Mouse (Mus musculus): Measurements from ENCODE around the gene Tor2a.

The Tor2a gene

DNA sequence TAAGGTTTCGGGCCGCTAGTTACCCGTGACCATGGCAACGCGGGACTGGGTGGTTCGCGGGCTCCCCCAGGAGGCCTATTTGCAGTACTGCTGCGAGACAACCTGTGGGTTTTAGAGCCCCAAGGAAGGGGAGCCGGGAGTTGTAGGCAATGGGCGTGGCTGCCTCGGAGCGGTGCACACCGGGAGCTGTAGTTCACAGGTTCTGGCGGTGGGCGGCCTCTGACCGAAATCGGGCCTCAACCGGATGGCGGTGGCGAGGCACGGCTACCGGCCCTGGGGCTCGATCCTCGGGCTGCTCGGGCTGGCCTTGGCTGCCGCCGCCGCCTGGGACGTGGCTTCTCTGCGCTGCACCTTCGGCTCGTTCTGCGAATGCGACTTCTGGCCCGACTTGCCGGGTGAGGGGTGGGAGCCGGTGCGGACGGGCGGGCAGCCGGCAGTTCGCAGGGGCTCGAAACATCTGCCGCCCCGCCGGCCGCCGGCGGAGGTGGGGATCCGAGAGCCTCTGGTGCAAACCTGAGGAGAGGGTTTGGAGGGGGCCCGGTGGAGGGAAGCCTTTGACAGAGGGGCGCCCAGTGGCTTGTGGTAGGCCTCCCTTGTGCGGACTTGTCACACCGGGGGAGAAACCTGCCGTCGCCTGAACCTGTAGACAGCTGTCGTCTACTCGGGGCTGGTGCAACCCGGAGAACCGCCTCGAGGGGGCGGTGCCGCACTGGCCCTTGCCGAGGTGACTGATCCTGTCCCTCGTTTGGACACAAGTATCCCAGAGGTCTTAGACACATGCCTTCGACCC lies at the start of gene Tor2a:
Gene Tor2a, plus strand, starts transcription at position 179 of the 790 bp plus-strand sequence.
- peak; percentile 98 for DNase-seq

DNA sequence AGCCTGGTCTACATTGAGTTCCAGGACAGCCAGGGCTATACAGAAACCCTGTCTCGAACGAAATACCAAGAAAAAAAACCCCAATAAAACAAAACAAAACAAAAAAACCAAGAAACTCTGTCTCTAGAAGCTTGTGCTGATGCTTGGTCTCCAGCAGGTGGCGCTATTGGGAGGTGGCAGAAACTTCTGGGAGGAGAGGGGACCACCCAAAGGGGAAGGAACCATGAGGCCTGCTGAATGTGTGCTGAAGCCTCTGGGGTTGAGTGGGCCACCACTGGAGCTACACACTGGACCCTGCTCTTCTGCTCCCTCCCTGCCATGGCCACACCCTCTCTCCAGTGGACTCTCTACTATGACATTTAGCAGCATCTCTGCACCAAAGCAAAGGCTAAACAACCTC lies 48.4 kb upstream of the Tor2a start:
- DNase-seq, result peak; percentile 83 to 89

DNA sequence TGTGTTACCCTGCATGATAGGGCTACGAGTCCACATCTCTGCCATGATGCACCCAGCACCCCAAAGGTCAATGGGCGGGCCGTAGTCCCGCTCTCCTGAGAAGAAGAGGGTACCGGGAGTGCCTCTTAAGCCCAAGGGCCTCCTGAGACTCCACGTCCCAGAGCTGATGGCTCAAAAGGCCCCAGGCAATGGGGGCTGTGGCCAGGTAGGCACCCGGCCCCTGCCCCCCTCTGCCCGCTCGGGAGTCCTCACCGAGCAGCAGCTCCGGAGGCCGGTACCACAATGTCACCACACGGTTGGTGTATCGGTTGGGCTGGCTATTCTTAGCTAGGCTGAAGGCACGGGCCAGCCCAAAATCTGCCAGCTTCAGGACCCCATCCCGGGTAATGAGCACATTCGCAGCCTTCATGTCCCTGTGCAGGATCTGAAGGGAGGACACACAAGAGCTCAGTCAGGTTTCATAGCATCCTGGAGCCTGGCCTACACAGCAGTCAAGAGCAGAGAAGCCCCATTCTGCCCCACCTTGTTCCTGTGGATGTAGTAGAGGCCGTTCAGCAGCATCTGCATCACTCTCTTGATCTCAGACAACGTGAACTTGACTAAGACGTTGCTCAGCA lies 47.4 kb upstream of the Tor2a start:
- DNase-seq, result no peak

DNA sequence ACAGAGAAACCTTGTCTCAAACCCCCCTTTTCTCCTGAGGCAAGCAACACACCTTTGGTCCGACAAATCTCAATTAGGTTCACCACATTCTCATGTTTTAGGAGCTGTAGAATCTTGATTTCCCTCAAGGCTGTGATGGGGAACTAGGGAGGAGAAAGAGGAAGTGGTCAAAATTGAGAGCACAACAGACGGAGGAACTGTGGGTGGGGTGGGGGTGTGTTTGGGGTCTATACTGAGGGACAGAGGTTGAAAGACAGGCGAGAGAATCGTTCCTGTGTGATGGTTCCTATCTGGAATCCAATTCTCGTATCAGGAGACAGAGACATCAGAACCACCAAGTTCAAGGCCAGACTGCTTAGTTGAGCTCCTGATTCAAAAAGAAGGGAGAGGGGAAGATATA lies 46.6 kb upstream of the Tor2a start:
- no peak for DNase-seq

DNA sequence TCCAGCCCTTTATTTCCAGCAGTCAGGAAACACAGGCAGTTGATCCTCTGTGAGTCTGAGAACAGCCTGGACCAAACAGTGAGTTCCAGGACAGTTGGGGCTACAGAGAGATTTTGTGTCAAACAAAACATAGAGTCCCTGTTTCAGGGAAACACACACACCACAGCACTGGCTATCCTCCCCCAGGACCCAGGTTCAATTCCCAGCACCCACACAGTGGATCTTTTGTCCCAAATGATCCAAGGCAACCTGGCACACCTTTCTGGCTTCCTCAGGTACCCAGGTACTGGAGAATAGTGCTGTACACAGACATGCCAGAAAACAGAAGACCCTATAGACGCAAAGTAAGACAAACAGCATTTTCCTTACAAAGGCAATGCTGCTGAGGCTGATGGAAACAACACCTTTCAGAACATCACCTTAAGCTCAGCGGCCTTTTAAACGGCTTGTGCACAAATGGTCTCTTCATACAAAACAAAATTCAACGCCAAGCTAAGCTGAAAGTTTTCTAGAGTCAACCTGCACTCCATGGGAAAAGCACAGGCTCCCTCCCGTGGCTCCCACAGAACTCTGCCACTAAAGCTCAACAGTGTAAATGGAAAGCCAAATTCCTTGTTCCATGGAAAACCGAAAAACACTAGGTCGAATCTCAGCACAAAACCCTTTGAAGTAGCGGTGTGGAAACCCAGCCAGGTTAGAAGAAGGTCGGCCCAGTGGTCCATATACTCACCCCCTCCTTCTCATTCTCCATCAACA lies 45.6 kb upstream of the Tor2a start:
- no peak for DNase-seq

DNA sequence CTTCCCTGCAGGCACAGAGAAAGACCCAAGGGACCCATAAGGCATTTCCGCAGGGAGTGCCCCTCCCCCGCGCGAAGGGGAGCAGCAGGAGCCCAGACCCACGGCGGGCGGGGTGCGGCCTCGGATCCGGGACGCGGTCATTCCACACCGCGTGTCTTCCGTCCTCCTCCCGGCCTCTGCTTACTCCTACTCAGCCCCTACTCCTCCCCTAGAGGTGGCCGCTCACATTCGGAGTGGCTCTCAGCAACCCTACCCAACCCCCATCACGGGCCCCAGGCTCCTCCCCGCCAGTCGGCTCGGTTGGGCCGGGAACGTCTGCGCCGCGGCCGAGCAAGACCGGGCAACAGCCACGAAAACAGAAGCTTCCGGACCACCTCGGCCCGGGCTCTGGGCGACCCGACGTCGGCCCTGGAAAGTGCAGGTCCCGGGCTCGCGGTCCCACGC lies 44.9 kb upstream of the Tor2a start:
- DNase-seq, result peak; percentile 74 to 77

DNA sequence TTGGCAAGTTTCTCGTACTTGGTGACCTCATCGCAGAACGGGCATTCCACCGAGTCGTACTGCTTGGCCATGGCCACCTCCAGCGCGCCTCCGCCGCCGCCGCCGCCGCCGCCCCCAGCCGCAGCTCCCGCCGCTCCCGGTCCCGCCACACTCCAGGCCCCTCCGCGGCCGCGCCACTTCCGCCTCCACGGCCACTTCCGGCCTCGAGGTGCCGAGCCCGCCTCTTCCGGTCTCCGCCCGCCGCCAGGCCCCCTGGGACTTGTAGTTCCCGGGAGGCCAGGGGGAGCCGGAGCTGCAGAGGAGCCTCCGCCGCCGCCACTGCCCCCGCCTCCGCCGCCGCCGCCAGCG lies 44.5 kb upstream of the Tor2a start:
- peak; percentile 98 for DNase-seq

DNA sequence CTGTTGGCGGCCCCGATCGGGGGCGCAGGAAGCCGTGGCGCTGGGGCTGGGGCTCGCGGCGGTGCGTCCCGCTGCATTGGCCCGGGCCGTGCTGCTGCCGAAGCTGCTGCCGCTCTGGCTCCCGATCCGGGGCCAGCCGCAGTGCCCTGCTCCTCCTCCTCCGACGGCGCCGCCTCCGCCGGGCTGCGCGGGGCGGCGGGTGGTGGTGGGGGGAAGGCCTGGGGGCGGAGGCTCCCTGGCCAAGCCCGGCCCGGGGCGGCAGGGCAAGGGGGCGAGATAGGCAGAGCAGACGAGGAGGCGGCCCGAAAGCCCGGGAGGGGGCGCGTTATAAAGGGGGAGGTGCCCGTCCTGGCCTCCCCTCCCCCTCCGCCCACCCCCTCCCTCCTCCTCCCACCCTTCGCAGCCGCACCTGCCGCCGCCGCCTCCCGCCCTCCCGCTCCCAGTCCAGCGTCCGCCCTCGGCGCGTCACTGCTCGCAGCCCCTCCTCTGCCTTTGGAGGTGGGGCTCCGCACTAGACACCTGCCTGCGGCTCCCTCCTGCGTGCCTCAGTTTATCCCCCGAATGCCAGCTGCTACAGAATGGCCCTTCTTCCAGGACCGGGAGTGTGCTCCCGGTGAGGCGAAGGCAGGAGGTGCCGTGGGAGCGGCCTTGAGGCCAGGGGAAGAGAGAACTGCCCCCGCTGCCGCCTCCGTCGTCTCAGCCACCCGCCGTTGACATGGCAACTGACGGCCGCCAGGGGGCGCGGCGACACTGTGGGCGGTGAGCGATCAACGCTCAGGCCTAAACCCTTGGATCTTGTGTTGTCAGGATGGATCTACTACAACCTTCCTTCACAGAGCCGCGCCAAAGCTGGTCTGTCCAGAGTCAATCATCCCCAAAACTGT lies 43.9 kb upstream of the Tor2a start, which contains the start of gene Cdk9:
Gene Cdk9, minus strand, starts transcription at position 143 of the 884 bp plus-strand sequence.
- DNase-seq, result peak; percentile 97 to 98

DNA sequence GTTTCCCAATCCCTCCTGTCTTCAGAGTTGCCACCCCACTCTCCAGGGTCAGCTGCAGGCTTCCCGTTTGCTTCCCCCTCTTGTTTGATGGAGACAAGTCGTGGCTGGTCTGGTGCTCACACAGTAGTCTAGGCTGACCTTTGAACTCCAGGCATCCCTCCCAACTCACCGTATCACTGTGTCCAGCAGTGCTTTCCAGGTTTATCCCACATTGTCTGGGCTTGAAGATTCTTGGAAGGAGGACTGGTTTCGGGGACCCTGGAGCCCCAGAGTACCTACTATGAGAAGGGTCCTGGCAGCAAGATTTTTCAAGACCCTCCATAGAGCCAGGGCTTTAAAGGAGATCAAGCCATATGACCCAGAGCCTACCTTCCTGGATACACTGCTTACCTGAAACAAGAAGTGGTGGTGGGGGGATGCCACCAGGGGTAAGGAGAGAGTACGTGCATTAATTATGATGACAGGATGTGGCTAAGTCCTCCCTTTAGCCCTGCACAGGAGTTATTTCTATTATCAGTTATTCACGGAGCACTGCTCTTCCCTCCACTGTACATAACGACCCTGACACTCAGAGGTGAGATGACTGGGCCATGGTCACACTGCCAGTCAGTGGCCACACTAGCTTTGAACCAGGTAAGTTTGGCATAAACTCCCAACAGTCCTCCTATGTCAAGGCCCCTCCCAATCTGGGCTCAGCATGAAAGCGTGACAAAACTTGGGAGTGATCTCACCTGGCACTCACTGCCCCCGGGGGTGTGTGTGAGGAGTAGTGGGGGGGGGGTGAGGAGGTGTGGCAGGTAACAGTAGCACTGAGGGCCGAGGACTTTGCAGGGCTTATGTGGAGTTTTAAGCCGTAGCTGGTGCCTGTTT lies 42.7 kb upstream of the Tor2a start:
- no peak for DNase-seq

DNA sequence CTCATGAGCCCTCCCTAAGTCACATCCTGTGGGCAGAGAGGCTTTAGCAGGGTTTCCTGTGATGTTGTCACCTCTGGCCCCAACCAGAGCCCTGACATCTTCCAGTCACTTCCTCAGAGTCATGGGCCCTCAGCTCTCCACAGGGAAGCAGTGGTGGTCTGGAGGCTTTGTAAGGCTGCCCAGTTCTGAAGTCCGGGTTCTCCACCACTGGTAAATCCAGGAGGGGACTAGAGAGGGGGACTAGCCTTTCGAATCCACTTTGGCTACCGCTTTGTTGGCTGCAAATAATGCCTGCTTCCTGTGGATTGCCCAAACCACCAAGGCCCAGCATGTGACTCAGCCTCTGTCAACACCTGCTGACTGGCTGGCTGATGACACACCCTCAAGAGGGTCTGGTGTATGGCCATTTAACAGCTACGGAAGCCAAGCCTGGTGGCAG lies 42.0 kb upstream of the Tor2a start:
- no peak for DNase-seq

DNA sequence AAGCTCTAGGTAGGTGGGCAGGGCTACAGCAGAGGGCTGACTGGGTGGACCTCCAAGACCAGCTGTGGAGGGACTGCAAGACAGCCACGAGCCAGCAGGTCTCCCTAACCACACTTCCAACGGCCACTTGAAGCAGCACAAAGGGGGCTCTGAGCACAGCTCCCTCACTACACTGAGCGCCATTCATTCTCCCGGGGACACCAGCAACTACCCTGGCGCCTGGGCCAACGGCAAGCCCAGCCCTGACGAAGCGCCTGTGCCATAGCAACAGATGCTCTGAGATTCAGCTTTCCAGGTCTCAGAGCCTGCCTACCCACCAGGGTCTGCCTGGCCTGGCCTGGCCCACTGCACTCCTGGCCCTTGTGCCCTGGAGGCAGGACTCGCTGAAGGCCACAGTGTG lies 38.3 kb upstream of the Tor2a start:
- peak; percentile 46 to 62 for DNase-seq

DNA sequence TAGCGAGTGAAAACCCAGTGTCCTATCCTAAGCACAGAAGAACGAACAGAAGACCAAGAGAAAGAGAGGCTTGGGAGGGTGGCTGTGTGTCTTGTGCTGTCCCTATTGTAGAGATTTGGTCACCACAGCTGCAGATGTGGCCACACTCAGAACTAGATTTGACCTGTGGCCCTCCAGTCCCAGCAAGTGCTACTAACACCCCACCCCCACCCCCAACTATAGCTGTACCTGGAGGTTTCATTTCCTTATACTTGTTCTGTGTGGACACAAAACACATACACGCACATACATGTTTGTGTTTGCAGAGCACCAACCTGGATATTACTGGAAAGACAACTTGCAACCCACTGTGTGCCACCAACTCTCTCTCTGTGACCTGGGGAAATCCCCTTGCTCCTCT lies 37.0 kb upstream of the Tor2a start:
- no peak for DNase-seq

DNA sequence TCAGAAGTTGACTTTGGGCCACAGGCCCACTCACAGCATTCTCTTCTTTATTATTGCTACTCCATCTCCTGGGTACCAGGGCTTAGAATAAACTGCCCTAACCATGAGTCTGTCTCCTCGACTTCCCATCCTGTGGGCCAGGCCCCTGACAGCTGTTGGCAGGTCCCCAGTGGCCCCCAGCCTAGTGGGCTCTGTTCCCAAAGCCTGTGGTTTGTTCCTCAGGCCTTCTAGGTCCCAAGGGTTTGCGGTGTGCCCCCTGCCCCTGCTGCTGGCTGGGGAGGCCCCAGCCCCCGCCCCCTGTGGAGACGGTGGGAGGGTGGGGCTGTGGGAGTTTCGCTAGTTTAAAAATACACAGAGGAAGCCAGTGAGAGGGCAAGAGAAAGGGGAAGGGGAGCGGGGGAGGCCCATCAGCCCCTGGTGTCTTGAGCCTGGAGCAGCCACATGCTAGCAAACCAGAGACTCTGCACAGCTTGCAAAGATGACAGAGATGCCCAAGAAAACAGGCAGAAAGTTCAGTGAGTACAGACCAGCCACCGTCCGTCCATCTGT lies 36.3 kb upstream of the Tor2a start, which contains the start of gene Sh2d3c:
Gene Sh2d3c, plus strand, starts transcription at position 375 of the 549 bp plus-strand sequence.
- DNase-seq, result peak; percentile 49 to 53

DNA sequence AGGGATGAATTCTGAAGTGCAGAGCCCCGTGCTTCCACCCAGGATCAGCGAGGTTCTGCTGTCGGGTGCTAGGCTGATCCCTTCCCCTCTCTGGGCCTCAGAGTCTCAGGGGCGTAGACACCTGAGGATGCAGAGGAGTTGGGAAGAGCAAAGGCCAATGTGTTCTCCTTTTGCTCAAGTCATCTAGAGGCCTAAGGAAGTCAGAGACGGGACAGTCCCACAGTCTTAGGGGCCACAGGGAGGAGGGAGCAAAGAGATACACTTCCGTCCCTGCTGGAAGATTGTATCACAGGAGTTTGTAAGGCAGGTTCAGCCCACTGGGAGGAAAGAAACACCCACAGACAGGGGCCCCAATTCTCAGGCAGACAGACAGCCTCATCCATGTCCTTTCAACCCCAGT lies 35.0 kb upstream of the Tor2a start:
- DNase-seq, result no peak

DNA sequence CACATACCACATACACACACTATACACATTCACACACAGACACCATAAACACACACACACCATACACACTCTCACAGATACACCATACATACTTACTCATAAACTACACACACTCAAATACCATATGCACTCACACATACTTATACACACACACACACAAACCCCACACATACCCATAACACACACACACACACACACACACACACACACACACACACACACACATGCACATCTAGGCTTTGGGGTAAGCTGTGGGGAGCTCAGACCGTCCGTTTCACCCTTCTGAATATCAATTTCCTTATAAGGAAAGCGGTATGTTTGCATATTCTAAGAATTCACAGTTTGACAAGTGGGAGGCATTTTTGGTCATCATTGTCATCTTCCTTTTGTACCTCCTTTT lies 34.5 kb upstream of the Tor2a start:
- no peak for DNase-seq

DNA sequence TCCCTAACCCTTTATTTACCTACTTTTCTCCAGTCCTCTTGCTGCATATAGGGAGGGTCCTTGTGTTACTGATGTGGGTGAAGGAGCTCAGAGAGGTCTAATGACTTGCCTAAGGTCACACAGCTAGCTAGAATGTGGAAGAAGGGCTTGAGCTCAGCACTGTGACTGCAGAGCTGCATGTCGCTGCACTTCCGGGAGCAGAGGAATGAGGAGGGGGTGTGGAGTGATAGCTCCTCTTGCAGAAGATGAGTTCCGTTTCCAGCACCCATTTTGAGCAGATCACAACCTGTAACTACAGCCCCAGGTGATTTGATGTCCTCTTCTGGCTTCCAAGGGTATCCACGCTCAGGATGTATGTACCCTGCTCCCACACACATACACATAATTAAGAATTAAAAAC lies 32.9 kb upstream of the Tor2a start:
- no peak for DNase-seq

DNA sequence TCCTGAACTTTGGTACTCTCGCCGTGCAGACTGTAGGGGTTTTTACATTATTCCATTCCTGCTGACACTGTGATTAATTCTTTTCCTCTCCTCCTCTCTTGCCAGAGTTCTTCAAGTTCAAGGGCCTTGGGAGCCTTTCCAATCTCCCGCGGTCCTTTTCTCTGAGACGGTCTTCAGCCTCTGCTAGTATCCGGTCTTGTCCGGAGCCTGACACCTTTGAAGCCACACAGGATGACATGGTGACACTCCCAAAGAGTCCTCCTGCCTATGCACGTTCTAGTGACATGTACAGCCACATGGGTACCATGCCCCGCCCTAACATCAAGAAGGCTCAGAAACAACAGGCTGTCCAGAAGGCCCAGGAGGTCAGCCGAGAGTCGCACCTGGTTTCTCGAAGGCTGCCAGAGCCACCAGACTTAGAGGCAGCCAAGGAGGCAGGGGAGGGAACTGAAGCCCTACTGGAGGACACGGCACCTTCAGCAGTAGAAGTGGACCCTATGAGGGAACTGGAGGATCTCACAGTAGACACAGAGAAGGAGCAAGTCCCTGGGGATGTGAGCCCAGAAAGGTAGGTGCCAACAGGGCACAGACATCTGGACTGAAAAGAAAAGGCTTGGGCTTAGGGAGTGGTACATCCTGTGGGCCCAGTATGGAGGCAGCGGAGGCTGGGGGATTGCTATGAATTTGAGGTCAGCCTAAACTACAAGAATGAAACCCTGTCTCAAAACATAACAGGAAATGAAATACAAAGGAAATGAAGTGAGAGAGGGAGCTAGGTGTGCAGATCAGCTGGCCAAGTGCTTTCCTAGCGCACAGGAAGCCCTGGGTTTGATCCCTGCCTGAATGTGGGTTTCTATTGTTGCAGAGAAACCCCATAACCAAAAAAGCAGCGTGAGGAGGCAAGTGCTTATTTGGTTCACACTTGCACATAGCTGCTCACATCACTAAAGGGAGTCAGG lies 31.9 kb upstream of the Tor2a start:
- no peak for DNase-seq

DNA sequence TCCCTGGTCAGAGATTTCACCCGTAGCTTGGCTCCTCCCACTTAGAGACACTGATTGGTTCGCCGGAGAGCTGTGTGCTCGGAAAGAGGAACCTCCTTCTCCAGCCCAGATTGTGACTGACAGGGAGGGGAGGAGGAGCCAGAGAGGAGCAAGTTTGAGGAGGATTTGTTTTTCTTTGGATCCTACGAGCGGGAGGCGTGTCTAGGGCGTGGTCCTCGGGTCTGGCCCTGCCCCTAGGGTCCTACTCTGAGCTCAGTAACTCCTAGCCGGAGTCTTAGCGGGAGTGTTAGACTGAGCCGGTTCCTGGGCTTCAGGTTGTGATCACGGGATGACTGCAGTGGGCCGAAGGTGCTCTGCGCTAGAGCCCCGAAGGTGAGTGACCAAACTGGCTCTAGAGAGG lies 29.6 kb upstream of the Tor2a start:
- DNase-seq, result peak; percentile 89 to 94

DNA sequence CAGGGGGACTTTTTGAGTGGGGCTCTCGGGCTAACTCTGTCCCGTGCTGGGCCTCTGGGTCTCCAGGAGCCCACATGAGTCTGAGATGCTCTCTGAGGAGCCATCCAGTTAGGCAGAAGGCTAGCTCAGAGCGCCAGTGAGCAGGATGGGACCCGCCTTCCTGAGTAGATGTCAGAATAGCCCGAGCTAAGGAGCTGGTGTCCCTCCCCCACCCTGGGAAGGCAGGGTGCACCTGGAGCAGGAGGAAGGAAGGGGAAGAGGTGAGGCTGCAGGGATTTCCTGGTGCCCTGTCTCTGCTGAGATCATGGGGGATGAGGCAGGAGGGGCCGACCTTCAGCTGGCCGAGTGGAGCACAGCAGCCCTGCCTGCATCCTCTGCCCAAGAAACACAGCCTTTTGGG lies 28.6 kb upstream of the Tor2a start:
- no peak for DNase-seq

DNA sequence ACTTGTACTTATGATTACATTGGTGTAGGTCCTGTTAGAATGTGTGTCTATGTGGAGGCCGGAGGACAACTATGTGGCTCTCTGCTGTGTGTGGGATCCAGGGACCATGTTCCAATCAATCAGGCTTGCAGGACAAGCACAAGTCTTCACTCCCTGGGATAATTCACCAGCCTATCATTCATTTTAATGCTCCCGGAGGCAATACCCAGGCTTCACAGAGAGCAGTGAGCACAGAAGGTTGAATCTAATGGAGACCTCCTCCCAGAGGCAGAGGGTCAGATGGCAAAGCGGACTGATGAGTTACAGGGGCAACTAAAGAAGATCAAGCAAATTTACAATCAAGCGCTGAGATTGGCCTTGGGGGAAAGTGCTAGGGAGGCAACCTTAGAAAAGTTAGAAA lies 27.5 kb upstream of the Tor2a start:
- no peak for DNase-seq
